Mouse (Mus musculus) ES-Bruce4 (cell line): Measurements from ENCODE around the gene Gm21973. TPM values are rescaled to one million over a fixed set of nuclear protein-coding genes. Genes with fewer than 3 reads are reported as not detected.

ENCODE experiments used
- H3K27ac ChIP-seq: 2 replicates; pipeline ENCODE4 v1.5.1; 2012; ENCODE audit warnings: low read length, inconsistent platforms; ENCODE audit not compliant: insufficient read depth
- H3K27me3 ChIP-seq: 2 replicates; pipeline ENCODE4 v1.6.1; 2012; ENCODE audit warnings: mild to moderate bottlenecking, low read length, inconsistent platforms; ENCODE audit not compliant: control insufficient read depth, poor library complexity, insufficient read depth, severe bottlenecking
- H3K36me3 ChIP-seq: 2 replicates; pipeline ENCODE4 v1.6.1; 2012; ENCODE audit warnings: inconsistent platforms, mild to moderate bottlenecking, low read length, moderate library complexity; ENCODE audit not compliant: control insufficient read depth, poor library complexity, insufficient read depth, severe bottlenecking
- H3K4me1 ChIP-seq: one replicate; pipeline ENCODE4 v1.8.1; 2011; ENCODE audit warnings: low read length; ENCODE audit not compliant: control insufficient read depth, insufficient read depth
- H3K4me3 ChIP-seq: 2 replicates; pipeline ENCODE4 v1.5.1; 2011; ENCODE audit warnings: low read depth, mild to moderate bottlenecking, low read length
- H3K9ac ChIP-seq: 2 replicates; pipeline ENCODE4 v1.6.1; 2012; ENCODE audit warnings: low read depth, mild to moderate bottlenecking, inconsistent platforms; ENCODE audit not compliant: poor library complexity, severe bottlenecking
- H3K9me3 ChIP-seq: replicated peaks from 2 replicates; pipeline ENCODE4 v1.6.1; 2012; ENCODE audit warnings: mild to moderate bottlenecking, low read length, inconsistent platforms; ENCODE audit not compliant: control insufficient read depth, poor library complexity, insufficient read depth, severe bottlenecking
- CTCF ChIP-seq: IDR thresholded peaks from one replicate; pipeline ENCODE4 v1.8.1; 2011; ENCODE audit warnings: low read depth, low read length
- EP300 ChIP-seq: IDR thresholded peaks from 2 replicates; pipeline ENCODE4 v1.6.1; 2011; ENCODE audit warnings: low read depth, low read length; ENCODE audit not compliant: insufficient read depth
- POLR2A ChIP-seq: IDR thresholded peaks from one replicate; pipeline ENCODE4 v1.8.1; 2011; ENCODE audit warnings: low read length; ENCODE audit not compliant: insufficient read depth
- polyA plus RNA-seq: library from polyadenylated mRNA; stranded (reverse); fragments of >200 nt; gene quantifications from 2 replicates; pipeline ENCODE4 v1.2.4, GENCODE M21; 2011; ENCODE audit warnings: low read depth; ENCODE audit not compliant: missing spikeins, insufficient read depth, insufficient read length

The Gm21973 gene
- polyA plus RNA-seq, 1 experiment, result not detected

GRCm38 (mm10) chr15:10378338-10378959 lies 53.3 kb downstream of the Gm21973 start:
- no peaks in the 10 kb centered on the region for H3K9me3 ChIP-seq
- TF ChIP-seq CTCF (no peak), EP300 (no peak), POLR2A (no peak)
- H3K4me1 ChIP-seq, result no peaks in the 10 kb centered on the region
- H3K36me3 ChIP-seq, result no peaks in the 10 kb centered on the region
- no peak overlapping the region for H3K4me3 ChIP-seq
- no peak overlapping the region for H3K27ac ChIP-seq
- no peaks in the 10 kb centered on the region for H3K27me3 ChIP-seq
- no peak overlapping the region for H3K9ac ChIP-seq

GRCm38 (mm10) chr15:10379757-10380458 lies 54.7 kb downstream of the Gm21973 start:
- Histone ChIP-seq H3K36me3 (no peaks in the 10 kb centered on the region), H3K9me3 (no peaks in the 10 kb centered on the region), H3K9ac (no peak overlapping the region), H3K4me1 (no peaks in the 10 kb centered on the region), H3K27ac (no peak overlapping the region), H3K27me3 (no peaks in the 10 kb centered on the region), H3K4me3 (no peak overlapping the region)
- TF ChIP-seq POLR2A (no peak), CTCF (no peak), EP300 (no peak)

- no peaks in the 10 kb centered on the region for H3K36me3 ChIP-seq
- no peaks in the 10 kb centered on the region for H3K27me3 ChIP-seq
- H3K9ac ChIP-seq, result no peak overlapping the region
- no peak for TF ChIP-seq POLR2A
- no peak for TF ChIP-seq CTCF
- TF ChIP-seq EP300, result no peak
- H3K27ac ChIP-seq, result no peak overlapping the region
- no peak overlapping the region for H3K4me3 ChIP-seq
- H3K9me3 ChIP-seq, result no peaks in the 10 kb centered on the region
- H3K4me1 ChIP-seq, result no peaks in the 10 kb centered on the region
These were observed 62.1 kb downstream of the Gm21973 start for GRCm38 (mm10) chr15:10387263-10387662.

- TF ChIP-seq EP300 (no peak), CTCF (no peak), POLR2A (no peak)
- no peak overlapping the region for H3K27ac ChIP-seq
- H3K9me3 ChIP-seq, result 0 out of 2 replicates have a peak, but pooled peaks cover 2% of the 10 kb centered on the region
- no peaks in the 10 kb centered on the region for H3K36me3 ChIP-seq
- H3K9ac ChIP-seq, result no peak overlapping the region
- no peaks in the 10 kb centered on the region for H3K27me3 ChIP-seq
- H3K4me3 ChIP-seq, result no peak overlapping the region
- H3K4me1 ChIP-seq, result no peaks in the 10 kb centered on the region
These were observed 74.6 kb downstream of the Gm21973 start for GRCm38 (mm10) chr15:10399795-10400194.

- Histone ChIP-seq H3K27me3 (no peaks in the 10 kb centered on the region), H3K36me3 (no peaks in the 10 kb centered on the region), H3K4me3 (no peak overlapping the region), H3K9ac (no peak overlapping the region), H3K27ac (no peak overlapping the region), H3K4me1 (no peaks in the 10 kb centered on the region), H3K9me3 (0 out of 2 replicates have a peak, but pooled peaks cover 2% of the 10 kb centered on the region)
- no peak for TF ChIP-seq CTCF
These were observed 75.2 kb downstream of the Gm21973 start for GRCm38 (mm10) chr15:10400415-10400814.

GRCm38 (mm10) chr15:10409842-10410241 lies 84.7 kb downstream of the Gm21973 start:
- Histone ChIP-seq H3K9me3 (no peaks in the 10 kb centered on the region), H3K4me1 (no peaks in the 10 kb centered on the region), H3K9ac (no peak overlapping the region), H3K27me3 (no peaks in the 10 kb centered on the region), H3K4me3 (no peak overlapping the region), H3K27ac (no peak overlapping the region), H3K36me3 (no peaks in the 10 kb centered on the region)
- TF ChIP-seq CTCF (no peak), POLR2A (no peak), EP300 (no peak)
